Mouse (Mus musculus) cortical plate, adult 2 months (tissue): Measurements from ENCODE around the gene Cfap70. TPM values are rescaled to one million over a fixed set of nuclear protein-coding genes. Genes with fewer than 3 reads are reported as not detected.

ENCODE experiments used
- H3K27ac ChIP-seq: fragments of 200-500 bp; 2 replicates; pipeline ENCODE4 v1.5.1; 2012; ENCODE audit warnings: low read length, control low read depth, inconsistent platforms; ENCODE audit not compliant: insufficient read depth
- H3K4me1 ChIP-seq: fragments of 200-500 bp; 2 replicates; pipeline ENCODE4 v1.6.1; 2011; ENCODE audit warnings: low read length; ENCODE audit not compliant: control insufficient read depth, insufficient read depth
- H3K4me3 ChIP-seq: fragments of 200-500 bp; 2 replicates; pipeline ENCODE4 v1.5.1; 2011; ENCODE audit warnings: mild to moderate bottlenecking, low read length, control low read depth; ENCODE audit not compliant: insufficient read depth
- CTCF ChIP-seq: fragments of 200-500 bp; IDR thresholded peaks from 2 replicates; pipeline ENCODE4 v1.5.1; 2011; ENCODE audit warnings: mild to moderate bottlenecking, control low read depth, low read length; ENCODE audit not compliant: insufficient read depth; ENCODE audit errors: extremely low read depth
- POLR2A ChIP-seq: fragments of 200-500 bp; IDR thresholded peaks from 2 replicates; pipeline ENCODE4 v1.6.1; 2011; ENCODE audit warnings: mild to moderate bottlenecking, low read length, control low read depth; ENCODE audit not compliant: insufficient read depth; ENCODE audit errors: extremely low read depth
- polyA plus RNA-seq: library from polyadenylated mRNA; depleted of rRNA; stranded (reverse); fragments of >200 nt; gene quantifications from 2 replicates; pipeline ENCODE4 v1.2.3, GENCODE M21; 2012; rRNA removed

Gene Cfap70
- polyA plus RNA-seq, result 1.5 and 3.3 TPM in 2 replicates

GRCm38 (mm10) chr14:20451765-20452331, at the start of gene Cfap70:
Cfap70 (minus strand) TSS chr14:20452226.
- peak within 1 kb of the TSS; percentile 51 for H3K4me3 ChIP-seq
- 0 out of 2 replicates have a peak, but pooled peaks cover 2% of the 10 kb centered on the region for H3K4me1 ChIP-seq
- H3K27ac ChIP-seq, result no peak within 1 kb of the TSS
- TF ChIP-seq POLR2A (no peak), CTCF (no peak)

DNA sequence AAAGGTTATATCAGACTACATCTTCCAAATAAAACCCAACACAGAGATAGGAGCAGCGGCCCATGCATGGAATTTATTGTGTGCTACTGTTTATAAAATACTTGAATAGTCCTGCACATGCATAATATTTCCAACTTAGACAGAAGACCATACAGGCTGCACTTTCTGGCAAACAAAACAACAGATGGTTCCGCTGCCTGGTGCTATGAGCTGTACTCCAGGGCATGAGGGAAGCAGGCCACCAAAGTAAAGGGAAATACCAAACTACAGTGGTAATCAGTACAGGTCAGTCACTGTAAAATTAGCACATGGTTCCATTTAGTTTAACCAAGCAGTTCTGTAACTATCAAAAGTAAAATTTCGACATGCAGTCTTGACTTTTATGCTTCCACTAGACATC, 48.0 kb upstream of the Cfap70 start:
- no peak overlapping the region for H3K4me3 ChIP-seq
- TF ChIP-seq POLR2A, result no peak
- no peak for TF ChIP-seq CTCF

DNA sequence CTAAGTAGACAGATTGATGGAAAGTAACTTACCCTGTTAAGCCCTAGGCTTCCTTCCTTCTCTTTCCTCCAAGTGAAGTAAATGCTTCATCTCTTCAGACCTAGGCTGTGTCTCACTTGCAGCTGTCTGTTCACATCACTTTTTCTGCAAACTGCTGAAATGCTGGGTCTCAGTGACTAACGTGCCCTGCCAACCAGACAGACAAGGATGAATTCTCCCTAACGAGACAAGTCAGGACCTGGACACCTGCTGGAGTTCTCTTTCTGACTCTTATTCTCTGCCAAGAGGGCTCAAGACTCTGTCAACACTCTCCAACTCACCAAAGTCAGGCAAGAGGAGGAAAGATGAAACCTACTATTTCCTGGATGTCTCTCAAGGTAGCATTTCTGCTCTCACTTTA, 44.6 kb upstream of the Cfap70 start, which contains the start of gene Mss51:
Gene Mss51, minus strand, starts transcription at position 299 of the 400 bp plus-strand sequence.
- Histone ChIP-seq H3K4me3 (no peak within 1 kb of the TSS), H3K4me1 (no peaks in the 10 kb centered on the region), H3K27ac (no peak within 1 kb of the TSS)
- no peak for TF ChIP-seq CTCF
- TF ChIP-seq POLR2A, result no peak

More for the DNA sequence above, 48.0 kb upstream of the Cfap70 start:
- Histone ChIP-seq H3K27ac (no peak overlapping the region), H3K4me1 (no peaks in the 10 kb centered on the region)

- H3K27ac ChIP-seq, result no peak overlapping the region
- no peak for TF ChIP-seq CTCF
- no peak for TF ChIP-seq POLR2A
- no peaks in the 10 kb centered on the region for H3K4me1 ChIP-seq
- no peak overlapping the region for H3K4me3 ChIP-seq
Observed at GRCm38 (mm10) chr14:20486031-20486430, 34.0 kb upstream of the Cfap70 start.

- H3K27ac ChIP-seq, result no peak overlapping the region
- peaks cover 2% of the 10 kb centered on the region; the same call in 1 of the 2 replicates for H3K4me1 ChIP-seq
- no peak for TF ChIP-seq POLR2A
- TF ChIP-seq CTCF, result no peak
- no peak overlapping the region for H3K4me3 ChIP-seq
Observed at GRCm38 (mm10) chr14:20482051-20482751, 30.2 kb upstream of the Cfap70 start.

DNA sequence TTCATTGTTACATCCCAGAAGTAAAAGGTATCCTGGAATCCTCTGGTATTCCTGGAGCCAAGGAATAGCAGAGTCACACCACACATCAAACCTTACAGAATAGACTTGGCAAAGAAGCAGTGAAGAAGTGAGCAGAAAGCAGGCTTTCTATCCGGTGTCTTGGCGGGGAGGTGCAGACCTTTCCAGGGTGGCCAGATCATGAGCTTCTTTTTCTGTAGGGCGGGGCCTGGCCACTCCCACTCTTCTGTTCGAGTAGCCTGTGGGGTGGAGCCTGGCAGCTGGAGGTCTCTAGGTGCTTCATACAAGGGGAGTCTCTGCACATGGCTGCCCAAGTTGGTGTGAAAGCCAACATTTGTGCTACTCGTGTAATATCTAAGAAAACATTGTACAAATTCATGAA, 29.2 kb upstream of the Cfap70 start:
- Histone ChIP-seq H3K4me1 (peaks cover 2% of the 10 kb centered on the region; the same call in 1 of the 2 replicates), H3K27ac (no peak overlapping the region), H3K4me3 (no peak overlapping the region)
- TF ChIP-seq CTCF, result no peak
- no peak for TF ChIP-seq POLR2A

- no peak overlapping the region for H3K27ac ChIP-seq
- H3K4me1 ChIP-seq, result peaks cover 2% of the 10 kb centered on the region; the same call in 1 of the 2 replicates
- TF ChIP-seq POLR2A (no peak), CTCF (no peak)
Observed at GRCm38 (mm10) chr14:20480195-20480579, 28.2 kb upstream of the Cfap70 start.

GRCm38 (mm10) chr14:20479291-20480194, 27.5 kb upstream of the Cfap70 start, which contains the start of gene Anxa7:
Anxa7 (minus strand) TSS chr14:20480133.
- Histone ChIP-seq H3K4me1 (peaks cover 2% of the 10 kb centered on the region; the same call in 1 of the 2 replicates), H3K27ac (peak within 1 kb of the TSS; percentile 20)

More at GRCm38 (mm10) chr14:20480195-20480579, 28.2 kb upstream of the Cfap70 start:
- H3K4me3 ChIP-seq, result peak overlapping the region; percentile 93

GRCm38 (mm10) chr14:20478801-20479200, 26.8 kb upstream of the Cfap70 start:
- Histone ChIP-seq H3K4me1 (peaks cover 2% of the 10 kb centered on the region; the same call in 1 of the 2 replicates), H3K27ac (no peak overlapping the region; the same call in 1 of the 2 replicates), H3K4me3 (peak overlapping the region; percentile 93)
- TF ChIP-seq POLR2A (no peak), CTCF (no peak)

More at GRCm38 (mm10) chr14:20479291-20480194, 27.5 kb upstream of the Cfap70 start, which contains the start of gene Anxa7:
- TF ChIP-seq POLR2A (peak; percentile 72; the same call in 1 of the 2 replicates), CTCF (no peak)
- H3K4me3 ChIP-seq, result peak within 1 kb of the TSS; percentile 93
